Mouse (Mus musculus) kidney, embryonic 14.5 days (tissue): ENCODE measurements around the gene Adora2a. TPM values are rescaled to one million over a fixed set of nuclear protein-coding genes. Genes with fewer than 3 reads are reported as not detected.
"Not testable (repeated sequence)": the region's sequence is repeated elsewhere in the genome, so short reads cannot be mapped to it uniquely, and the experiment has no call there.

Source experiments
- ATAC-seq: fragments of 200-750 bp; cut with Nextera tagmentation; 2 replicates; pipeline ENCODE4 v1.8.0; 2017; ENCODE audit warnings: moderate number of reproducible peaks, mild to moderate bottlenecking, moderate TSS enrichment, moderate library complexity; ENCODE audit not compliant: low FRiP score, low TSS enrichment
- H3K27ac ChIP-seq: fragments of 300-500 bp; sonication (generic); 2 replicates; pipeline ENCODE4 v1.5.1; 2014; ENCODE audit warnings: low read depth, mild to moderate bottlenecking, low read length, moderate library complexity, mixed read lengths
- H3K27me3 ChIP-seq: fragments of 300-500 bp; sonication (generic); 2 replicates; pipeline ENCODE4 v1.6.1; 2014; ENCODE audit warnings: mild to moderate bottlenecking, low read length; ENCODE audit not compliant: control insufficient read depth, insufficient read depth
- H3K36me3 ChIP-seq: fragments of 300-500 bp; sonication (generic); 2 replicates; pipeline ENCODE4 v1.6.1; 2014; ENCODE audit warnings: low read length, mixed read lengths; ENCODE audit not compliant: control insufficient read depth, insufficient read depth
- H3K4me1 ChIP-seq: fragments of 300-500 bp; sonication (generic); 2 replicates; pipeline ENCODE4 v1.6.1; 2014; ENCODE audit warnings: low read length, mixed read lengths; ENCODE audit not compliant: control insufficient read depth, insufficient read depth
- H3K4me2 ChIP-seq: fragments of 300-500 bp; sonication (generic); replicated peaks from 2 replicates; pipeline ENCODE4 v1.6.1; 2014; ENCODE audit warnings: low read depth, mild to moderate bottlenecking, low read length
- H3K4me3 ChIP-seq: fragments of 300-500 bp; sonication (generic); 2 replicates; pipeline ENCODE4 v1.5.1; 2014; ENCODE audit warnings: mild to moderate bottlenecking, low read length
- H3K9ac ChIP-seq: fragments of 300-500 bp; sonication (generic); 2 replicates; pipeline ENCODE4 v1.6.1; 2014; ENCODE audit warnings: low read depth, mild to moderate bottlenecking, low read length, moderate library complexity
- H3K9me3 ChIP-seq: fragments of 300-500 bp; sonication (generic); 2 replicates; pipeline ENCODE4 v1.6.1; 2016; ENCODE audit warnings: low read length; ENCODE audit not compliant: control insufficient read depth
- WGBS: fragments of 180-500 bp; shearing (Covaris S2); extraction: QIAGEN DNeasy Blood & Tissue Kit; methylation state at CpG from one replicate; pipeline ENCODE4 v1.1.7; 2014; 5-methylcytosine and 5-hydroxymethylcytosine counted together
- polyA plus RNA-seq: library from polyadenylated mRNA; unstranded; fragments of >200 nt; fragmentation: Nextera tagmentation; extraction: Ambion mirVana; gene quantifications from 2 replicates; pipeline ENCODE4 v1.2.1, GENCODE M21; 2014

Adora2a gene
- polyA plus RNA-seq, 1 experiment from 2014 or later: 7.1 TPM

DNA sequence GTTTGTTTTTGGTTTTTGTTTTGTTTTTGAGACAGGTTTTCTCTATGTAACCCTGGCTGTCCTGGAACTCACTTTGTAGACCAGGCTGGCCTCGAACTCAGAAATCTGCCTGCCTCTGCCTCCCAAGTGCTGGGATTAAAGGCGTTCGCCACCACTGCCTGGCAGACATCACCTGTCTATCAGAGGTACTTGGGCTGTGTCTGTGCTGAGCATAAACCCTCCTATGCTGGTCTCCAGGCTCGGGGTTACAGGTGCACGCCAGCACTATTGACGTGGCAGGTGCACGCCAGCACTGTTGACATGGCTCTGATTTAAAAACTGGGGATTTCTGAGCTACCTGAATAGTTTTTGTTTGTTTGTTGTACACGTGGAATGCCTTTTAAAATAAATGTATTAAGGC lies 24.5 kb upstream of the Adora2a start:
- not testable (repeated sequence) for H3K4me1 ChIP-seq, H3K4me3 ChIP-seq, H3K36me3 ChIP-seq, H3K9me3 ChIP-seq, H3K27me3 ChIP-seq, H3K4me2 ChIP-seq, ATAC-seq, H3K9ac ChIP-seq, H3K27ac ChIP-seq
- WGBS: 92% methylated on average over 8 of the region's 8 CpGs

GRCm38 (mm10) chr10:75293288-75293687 lies 23.4 kb upstream of the Adora2a start:
- Histone ChIP-seq H3K4me3 (no peak overlapping the region), H3K27me3 (no peaks in the 10 kb centered on the region), H3K36me3 (peaks cover 9% of the 10 kb centered on the region; the same call in 1 of the 2 replicates), H3K9me3 (no peaks in the 10 kb centered on the region), H3K27ac (no peak overlapping the region), H3K9ac (no peak overlapping the region), H3K4me1 (no peaks in the 10 kb centered on the region), H3K4me2 (no peak overlapping the region)
- no peak for ATAC-seq
- 82% methylated on average over 3 of the region's 3 CpGs for WGBS

DNA sequence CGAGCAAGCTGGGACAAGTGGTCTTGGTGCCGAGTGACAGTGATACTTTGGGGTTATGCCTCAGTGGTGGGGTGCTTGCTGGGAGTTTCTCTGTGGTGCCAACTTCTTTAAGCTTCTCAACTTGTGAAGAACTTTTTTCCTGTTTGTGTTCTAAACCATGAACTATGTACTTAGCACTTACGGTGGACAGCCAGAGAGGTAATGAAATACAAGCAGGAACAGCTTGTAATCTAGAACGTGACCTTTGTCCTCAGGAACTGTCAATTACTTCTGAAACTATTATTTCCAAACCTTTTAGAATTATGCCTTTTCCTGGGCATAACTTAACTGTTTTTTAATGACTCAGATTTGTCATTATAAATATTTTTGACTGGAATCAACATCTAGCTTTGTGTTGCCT lies 22.3 kb upstream of the Adora2a start:
- WGBS: 28% methylated on average over 4 of the region's 4 CpGs
- no peaks in the 10 kb centered on the region for H3K9me3 ChIP-seq
- no peak overlapping the region for H3K9ac ChIP-seq
- no peak for ATAC-seq
- no peak overlapping the region for H3K4me3 ChIP-seq
- no peak overlapping the region for H3K4me2 ChIP-seq
- no peaks in the 10 kb centered on the region for H3K27me3 ChIP-seq
- peaks cover 9% of the 10 kb centered on the region; the same call in 1 of the 2 replicates for H3K36me3 ChIP-seq
- H3K27ac ChIP-seq: no peak overlapping the region
- no peaks in the 10 kb centered on the region for H3K4me1 ChIP-seq

DNA sequence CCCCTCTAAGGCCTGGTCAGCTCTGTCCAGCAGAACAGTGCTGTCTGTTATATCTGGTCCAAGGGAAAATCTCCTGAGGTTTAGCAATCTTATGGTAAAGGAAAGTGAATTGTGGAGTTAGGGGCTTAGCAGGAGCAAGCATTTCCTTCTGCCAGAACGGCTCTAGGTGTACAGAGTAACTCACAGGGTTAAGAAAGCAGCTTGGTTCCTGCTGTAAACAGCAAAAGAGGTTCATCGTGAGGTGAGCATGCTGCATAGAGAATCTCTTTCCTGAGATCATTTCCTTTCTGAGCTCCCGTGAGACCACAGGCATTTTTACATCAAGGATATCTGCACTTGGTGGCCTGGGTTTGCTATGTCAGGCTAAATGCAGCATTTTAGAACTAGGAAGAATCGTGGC lies 21.8 kb upstream of the Adora2a start:
- ATAC-seq: peak; percentile 43; the same call in 1 of the 2 replicates
- WGBS: 64% methylated on average over 4 of the region's 4 CpGs
- H3K4me3 ChIP-seq: no peak overlapping the region
- no peaks in the 10 kb centered on the region for H3K9me3 ChIP-seq
- peaks cover 7% of the 10 kb centered on the region; the same call in 1 of the 2 replicates for H3K36me3 ChIP-seq
- no peak overlapping the region for H3K9ac ChIP-seq
- H3K4me2 ChIP-seq: no peak overlapping the region
- H3K4me1 ChIP-seq: peaks cover 2% of the 10 kb centered on the region; the same call in 1 of the 2 replicates
- H3K27me3 ChIP-seq: no peaks in the 10 kb centered on the region
- H3K27ac ChIP-seq: no peak overlapping the region

DNA sequence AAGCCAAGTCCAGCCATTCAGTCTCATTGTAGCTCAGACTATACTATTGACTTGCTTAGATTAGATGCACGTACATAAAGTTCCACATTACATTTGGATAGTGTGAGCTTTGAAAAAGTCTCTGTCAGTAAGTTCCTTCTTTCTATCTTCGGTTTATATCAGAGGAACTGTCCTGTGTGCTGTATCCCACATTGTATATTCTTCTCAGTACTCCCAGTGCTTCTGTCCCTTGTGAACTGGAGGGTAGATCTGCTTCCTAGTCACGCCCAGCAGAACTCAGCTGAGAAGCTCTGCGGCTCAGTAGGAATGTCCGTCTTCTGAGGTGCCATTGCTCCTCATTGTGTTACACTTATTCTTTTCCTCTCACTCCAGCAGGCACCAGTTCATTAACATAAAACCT lies 18.1 kb upstream of the Adora2a start:
- no peak overlapping the region for H3K4me2 ChIP-seq
- H3K4me3 ChIP-seq: no peak overlapping the region
- H3K9ac ChIP-seq: no peak overlapping the region
- no peak for ATAC-seq
- H3K9me3 ChIP-seq: no peaks in the 10 kb centered on the region
- H3K36me3 ChIP-seq: peaks cover 16% of the 10 kb centered on the region; the same call in 1 of the 2 replicates
- no peak overlapping the region for H3K27ac ChIP-seq
- 93% methylated on average over 5 of the region's 5 CpGs for WGBS
- peaks cover 2% of the 10 kb centered on the region; the same call in 1 of the 2 replicates for H3K4me1 ChIP-seq
- no peaks in the 10 kb centered on the region for H3K27me3 ChIP-seq

DNA sequence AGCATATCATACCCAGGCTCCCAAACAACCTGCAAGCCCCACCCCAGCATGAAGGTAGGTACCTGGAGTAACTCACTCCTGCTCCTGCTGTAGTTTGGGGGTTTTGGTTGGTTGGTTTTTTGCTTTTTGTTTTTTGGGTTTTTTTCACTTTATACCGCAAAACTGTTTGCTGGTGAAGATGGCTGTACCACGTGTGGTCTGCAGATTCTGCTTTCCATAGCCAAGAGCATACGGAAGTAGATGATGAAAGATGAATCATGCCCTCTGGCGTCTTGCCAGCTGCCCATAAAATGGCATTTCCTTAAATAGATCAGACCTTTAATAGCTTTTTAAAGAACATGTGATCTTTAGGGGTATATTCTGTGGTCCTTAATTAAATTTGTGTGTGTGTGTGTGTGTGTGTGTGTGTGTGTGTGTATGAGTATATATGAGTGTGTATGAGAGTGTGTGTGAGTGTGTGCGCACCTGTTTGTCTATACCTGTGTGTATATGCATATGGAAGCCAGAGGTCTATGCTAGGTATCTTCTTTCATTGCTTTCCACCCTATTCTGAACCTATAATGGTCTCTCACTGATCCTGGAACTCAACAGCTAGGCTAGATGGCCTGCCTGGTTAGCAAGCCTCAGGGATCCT lies 16.8 kb upstream of the Adora2a start:
- Histone ChIP-seq H3K27me3 (no peaks in the 10 kb centered on the region), H3K4me3 (no peak overlapping the region), H3K9me3 (no peaks in the 10 kb centered on the region), H3K4me2 (no peak overlapping the region), H3K36me3 (peaks cover 19% of the 10 kb centered on the region; the same call in 1 of the 2 replicates), H3K4me1 (peaks cover 7% of the 10 kb centered on the region; the same call in 1 of the 2 replicates), H3K9ac (no peak overlapping the region), H3K27ac (no peak overlapping the region)
- no peak for ATAC-seq
- 57% methylated on average over 5 of the region's 5 CpGs for WGBS

GRCm38 (mm10) chr10:75301195-75301806 lies 15.4 kb upstream of the Adora2a start:
- peaks cover 19% of the 10 kb centered on the region; the same call in 1 of the 2 replicates for H3K36me3 ChIP-seq
- no peak overlapping the region for H3K4me2 ChIP-seq

GRCm38 (mm10) chr10:75301937-75302336 lies 14.7 kb upstream of the Adora2a start:
- Histone ChIP-seq H3K27ac (no peak overlapping the region), H3K36me3 (peaks cover 23% of the 10 kb centered on the region), H3K9ac (no peak overlapping the region), H3K9me3 (no peaks in the 10 kb centered on the region), H3K27me3 (no peaks in the 10 kb centered on the region), H3K4me3 (no peak overlapping the region), H3K4me1 (peaks cover 7% of the 10 kb centered on the region; the same call in 1 of the 2 replicates), H3K4me2 (no peak overlapping the region)
- no peak for ATAC-seq
- 96% methylated on average over 4 of the region's 4 CpGs for WGBS

More at GRCm38 (mm10) chr10:75301195-75301806, 15.4 kb upstream of the Adora2a start:
- 93% methylated on average over 12 of the region's 12 CpGs for WGBS
- no peak overlapping the region for H3K9ac ChIP-seq
- no peaks in the 10 kb centered on the region for H3K9me3 ChIP-seq
- peaks cover 7% of the 10 kb centered on the region; the same call in 1 of the 2 replicates for H3K4me1 ChIP-seq
- H3K4me3 ChIP-seq: no peak overlapping the region
- no peaks in the 10 kb centered on the region for H3K27me3 ChIP-seq
- ATAC-seq: no peak
- no peak overlapping the region for H3K27ac ChIP-seq

GRCm38 (mm10) chr10:75302536-75302935 lies 14.1 kb upstream of the Adora2a start:
- Histone ChIP-seq H3K9me3 (no peaks in the 10 kb centered on the region), H3K4me3 (no peak overlapping the region), H3K36me3 (peaks cover 29% of the 10 kb centered on the region), H3K4me1 (peaks cover 7% of the 10 kb centered on the region; the same call in 1 of the 2 replicates), H3K4me2 (no peak overlapping the region), H3K9ac (no peak overlapping the region), H3K27ac (no peak overlapping the region), H3K27me3 (no peaks in the 10 kb centered on the region)
- ATAC-seq: no peak
- WGBS: 85% methylated on average over 4 of the region's 4 CpGs
